Mouse (Mus musculus) liver, embryonic 13.5 days (tissue): Measurements from ENCODE around the gene Fam196b. TPM values are rescaled to one million over a fixed set of nuclear protein-coding genes. Genes with fewer than 3 reads are reported as not detected.

Experiments used
- ATAC-seq: fragments of 200-750 bp; cut with Nextera tagmentation; 2 replicates; pipeline ENCODE4 v1.8.0; 2017; ENCODE audit warnings: low read depth, mild to moderate bottlenecking, moderate number of reproducible peaks, moderate library complexity
- DNase-seq: peaks from one replicate; pipeline ENCODE4 v3.0.0; 2022
- H3K27ac ChIP-seq: fragments of 300-500 bp; sonication (generic); 2 replicates; pipeline ENCODE4 v1.5.1; 2015; ENCODE audit warnings: moderate library complexity, mild to moderate bottlenecking, inconsistent platforms
- H3K27me3 ChIP-seq: fragments of 300-500 bp; sonication (generic); 2 replicates; pipeline ENCODE4 v1.6.1; 2015; ENCODE audit warnings: mild to moderate bottlenecking, inconsistent platforms
- H3K36me3 ChIP-seq: fragments of 300-500 bp; sonication (generic); 2 replicates; pipeline ENCODE4 v1.6.1; 2015; ENCODE audit warnings: mild to moderate bottlenecking, inconsistent platforms
- H3K4me1 ChIP-seq: fragments of 300-500 bp; sonication (generic); replicated peaks from 2 replicates; pipeline ENCODE4 v1.6.1; 2015; ENCODE audit warnings: inconsistent platforms
- H3K4me2 ChIP-seq: fragments of 300-500 bp; sonication (generic); 2 replicates; pipeline ENCODE4 v1.6.1; 2015; ENCODE audit warnings: inconsistent platforms, mild to moderate bottlenecking, moderate library complexity
- H3K4me3 ChIP-seq: fragments of 300-500 bp; sonication (generic); replicated peaks from 2 replicates; pipeline ENCODE4 v1.5.1; 2015; ENCODE audit warnings: mild to moderate bottlenecking, inconsistent platforms
- H3K9ac ChIP-seq: fragments of 300-500 bp; sonication (generic); 2 replicates; pipeline ENCODE4 v1.6.1; 2015; ENCODE audit warnings: mild to moderate bottlenecking, inconsistent platforms
- H3K9me3 ChIP-seq: fragments of 300-500 bp; sonication (generic); replicated peaks from 2 replicates; pipeline ENCODE4 v1.6.1; 2016; ENCODE audit warnings: inconsistent platforms
- WGBS: fragments of 180-500 bp; shearing (Covaris S2); methylation state at CpG from one replicate; pipeline ENCODE4 v1.1.7; 2015; ENCODE audit not compliant: insufficient replicate concordance; 5-methylcytosine and 5-hydroxymethylcytosine counted together
- polyA plus RNA-seq: library from polyadenylated mRNA; unstranded; fragments of >200 nt; fragmentation: Nextera tagmentation; extraction: Ambion mirVana; gene quantifications from 2 replicates; pipeline ENCODE4 v1.2.1, GENCODE M21; 2015

Gene Fam196b
- polyA plus RNA-seq, 1 experiment from 2014 or later: 0.06 TPM

- H3K36me3 ChIP-seq: no peaks in the 10 kb centered on the region
- no peak overlapping the region for H3K4me2 ChIP-seq
- H3K9ac ChIP-seq: no peak overlapping the region
- H3K27me3 ChIP-seq: no peaks in the 10 kb centered on the region
- 43% methylated on average over 1 of the region's 1 CpGs for WGBS
- no peaks in the 10 kb centered on the region for H3K9me3 ChIP-seq
- DNase-seq: no peak
- no peak overlapping the region for H3K4me3 ChIP-seq
- ATAC-seq: no peak
- peaks cover 8% of the 10 kb centered on the region for H3K4me1 ChIP-seq
- no peak overlapping the region for H3K27ac ChIP-seq
Measured at GRCm38 (mm10) chr11:34337907-34338306, 23.3 kb downstream of the Fam196b start.

GRCm38 (mm10) chr11:34339693-34340092, 25.1 kb downstream of the Fam196b start:
- DNase-seq: no peak
- ATAC-seq: no peak
- Histone ChIP-seq H3K27me3 (no peaks in the 10 kb centered on the region), H3K4me3 (no peak overlapping the region), H3K36me3 (no peaks in the 10 kb centered on the region), H3K9me3 (no peaks in the 10 kb centered on the region), H3K9ac (no peak overlapping the region), H3K4me1 (no peaks in the 10 kb centered on the region), H3K4me2 (no peak overlapping the region), H3K27ac (no peak overlapping the region)
- 76% methylated on average over 5 of the region's 5 CpGs for WGBS

GRCm38 (mm10) chr11:34343742-34344307, 29.2 kb downstream of the Fam196b start:
- Histone ChIP-seq H3K27me3 (no peaks in the 10 kb centered on the region), H3K27ac (no peak overlapping the region), H3K4me3 (no peak overlapping the region), H3K4me2 (no peak overlapping the region), H3K9me3 (no peaks in the 10 kb centered on the region), H3K4me1 (no peaks in the 10 kb centered on the region), H3K9ac (no peak overlapping the region), H3K36me3 (no peaks in the 10 kb centered on the region)
- DNase-seq: no peak
- 58% methylated on average over 4 of the region's 4 CpGs for WGBS
- ATAC-seq: no peak

GRCm38 (mm10) chr11:34344310-34344709, 29.7 kb downstream of the Fam196b start:
- Histone ChIP-seq H3K9me3 (no peaks in the 10 kb centered on the region), H3K4me3 (no peak overlapping the region), H3K9ac (no peak overlapping the region), H3K36me3 (no peaks in the 10 kb centered on the region), H3K4me2 (no peak overlapping the region), H3K27ac (no peak overlapping the region), H3K4me1 (no peaks in the 10 kb centered on the region), H3K27me3 (no peaks in the 10 kb centered on the region)
- 83% methylated on average over 5 of the region's 5 CpGs for WGBS
- no peak for ATAC-seq
- no peak for DNase-seq

- DNase-seq (no peak), ATAC-seq (no peak)
- H3K27ac ChIP-seq: no peak overlapping the region
- H3K27me3 ChIP-seq: no peaks in the 10 kb centered on the region
- WGBS: 59% methylated on average over 4 of the region's 4 CpGs
- H3K9me3 ChIP-seq: no peaks in the 10 kb centered on the region
- H3K36me3 ChIP-seq: no peaks in the 10 kb centered on the region
- H3K4me1 ChIP-seq: no peaks in the 10 kb centered on the region
- H3K9ac ChIP-seq: no peak overlapping the region
- no peak overlapping the region for H3K4me3 ChIP-seq
- H3K4me2 ChIP-seq: no peak overlapping the region
Measured at GRCm38 (mm10) chr11:34348287-34348918, 33.8 kb downstream of the Fam196b start.

GRCm38 (mm10) chr11:34349453-34350056, 34.9 kb downstream of the Fam196b start:
- DNase-seq: no peak
- 69% methylated on average over 10 of the region's 10 CpGs for WGBS
- H3K36me3 ChIP-seq: no peaks in the 10 kb centered on the region
- H3K27ac ChIP-seq: no peak overlapping the region
- H3K4me3 ChIP-seq: no peak overlapping the region
- no peak overlapping the region for H3K4me2 ChIP-seq
- no peak overlapping the region for H3K9ac ChIP-seq
- no peaks in the 10 kb centered on the region for H3K27me3 ChIP-seq
- no peaks in the 10 kb centered on the region for H3K4me1 ChIP-seq
- ATAC-seq: no peak
- H3K9me3 ChIP-seq: no peaks in the 10 kb centered on the region

- Histone ChIP-seq H3K36me3 (no peaks in the 10 kb centered on the region), H3K9me3 (no peaks in the 10 kb centered on the region), H3K4me1 (no peaks in the 10 kb centered on the region), H3K9ac (no peak overlapping the region), H3K4me2 (no peak overlapping the region), H3K27me3 (no peaks in the 10 kb centered on the region), H3K4me3 (no peak overlapping the region), H3K27ac (no peak overlapping the region)
- 76% methylated on average over 12 of the region's 12 CpGs for WGBS
- DNase-seq (no peak), ATAC-seq (no peak)
Measured at GRCm38 (mm10) chr11:34355406-34355805, 40.8 kb downstream of the Fam196b start.

GRCm38 (mm10) chr11:34356109-34356508, 41.5 kb downstream of the Fam196b start:
- Histone ChIP-seq H3K9me3 (no peaks in the 10 kb centered on the region), H3K4me1 (no peaks in the 10 kb centered on the region), H3K27ac (no peak overlapping the region), H3K4me3 (no peak overlapping the region), H3K36me3 (no peaks in the 10 kb centered on the region), H3K27me3 (no peaks in the 10 kb centered on the region), H3K9ac (no peak overlapping the region), H3K4me2 (no peak overlapping the region)
- 58% methylated on average over 2 of the region's 2 CpGs for WGBS
- DNase-seq (no peak), ATAC-seq (no peak)

- H3K4me1 ChIP-seq: no peaks in the 10 kb centered on the region
- H3K9me3 ChIP-seq: no peaks in the 10 kb centered on the region
- DNase-seq: no peak
- no peaks in the 10 kb centered on the region for H3K36me3 ChIP-seq
- no peak overlapping the region for H3K4me2 ChIP-seq
- no peak overlapping the region for H3K4me3 ChIP-seq
- no peaks in the 10 kb centered on the region for H3K27me3 ChIP-seq
- H3K9ac ChIP-seq: no peak overlapping the region
- 53% methylated on average over 4 of the region's 4 CpGs for WGBS
- no peak for ATAC-seq
- H3K27ac ChIP-seq: no peak overlapping the region
Measured at GRCm38 (mm10) chr11:34372224-34372623, 57.6 kb downstream of the Fam196b start.

- Histone ChIP-seq H3K36me3 (no peaks in the 10 kb centered on the region), H3K27ac (no peak overlapping the region), H3K27me3 (no peaks in the 10 kb centered on the region), H3K9ac (no peak overlapping the region), H3K9me3 (no peaks in the 10 kb centered on the region), H3K4me3 (no peak overlapping the region), H3K4me1 (no peaks in the 10 kb centered on the region), H3K4me2 (no peak overlapping the region)
- ATAC-seq (no peak), DNase-seq (no peak)
- 37% methylated on average over 1 of the region's 1 CpGs for WGBS
Measured at GRCm38 (mm10) chr11:34375557-34375956, 60.9 kb downstream of the Fam196b start.

- no peak for DNase-seq
- H3K4me3 ChIP-seq: no peak overlapping the region
- 70% methylated on average over 6 of the region's 6 CpGs for WGBS
- H3K4me1 ChIP-seq: no peaks in the 10 kb centered on the region
- no peak overlapping the region for H3K27ac ChIP-seq
- no peak overlapping the region for H3K9ac ChIP-seq
- no peaks in the 10 kb centered on the region for H3K36me3 ChIP-seq
- H3K9me3 ChIP-seq: no peaks in the 10 kb centered on the region
- H3K4me2 ChIP-seq: no peak overlapping the region
- no peaks in the 10 kb centered on the region for H3K27me3 ChIP-seq
- ATAC-seq: no peak
Measured at GRCm38 (mm10) chr11:34377649-34378048, 63.0 kb downstream of the Fam196b start.

- Histone ChIP-seq H3K4me3 (no peak overlapping the region), H3K27me3 (no peaks in the 10 kb centered on the region), H3K9ac (no peak overlapping the region), H3K36me3 (no peaks in the 10 kb centered on the region), H3K27ac (no peak overlapping the region), H3K4me2 (no peak overlapping the region), H3K9me3 (no peaks in the 10 kb centered on the region), H3K4me1 (no peaks in the 10 kb centered on the region)
- ATAC-seq (no peak), DNase-seq (no peak)
- 63% methylated on average over 3 of the region's 3 CpGs for WGBS
Measured at GRCm38 (mm10) chr11:34383501-34383900, 68.9 kb downstream of the Fam196b start.
